In the genomic region with DNA sequence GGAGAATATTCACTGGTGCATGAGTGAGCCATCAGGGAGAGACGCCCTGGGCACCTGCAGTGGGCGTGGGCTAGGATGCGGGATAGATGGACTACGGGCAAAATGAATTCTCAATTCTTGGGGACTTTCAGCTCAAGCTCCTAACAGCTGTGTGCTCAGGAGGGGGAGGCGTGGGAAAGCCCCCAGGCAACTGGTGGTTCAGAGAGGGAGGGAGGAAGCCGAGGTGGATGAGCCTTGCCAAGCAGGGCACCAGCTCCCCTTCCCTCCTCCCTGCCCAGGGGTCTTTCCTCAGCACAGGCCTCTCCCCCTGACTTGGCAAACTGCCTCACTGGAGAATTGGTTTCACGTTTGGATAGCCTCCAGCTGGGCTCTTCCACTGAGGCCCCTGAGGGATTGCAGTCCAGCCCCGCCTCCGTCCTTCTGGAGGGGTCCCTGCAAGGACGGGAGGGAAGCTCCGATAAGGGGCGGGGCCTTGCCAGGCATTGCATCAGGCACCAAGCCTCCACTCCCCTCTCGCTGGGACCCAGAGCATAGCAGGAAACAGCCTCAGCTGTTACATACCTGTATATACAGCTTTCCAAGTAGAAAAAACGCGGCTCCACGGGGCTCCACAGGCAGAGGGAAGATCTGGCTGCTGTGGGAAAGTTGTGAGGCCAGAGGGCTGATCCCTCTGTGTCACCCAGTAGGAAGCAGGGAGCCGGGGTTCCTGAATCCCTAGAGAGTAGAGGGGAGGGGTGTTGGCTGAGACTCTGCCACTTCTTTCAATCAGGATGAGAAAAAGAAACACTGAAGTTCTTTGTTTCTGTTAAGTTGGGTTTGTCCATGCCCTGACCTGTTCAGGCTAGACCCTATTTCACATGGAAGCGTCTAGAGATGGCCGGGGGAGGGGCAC, we compare ENCODE assay signal across 9 mouse cellular contexts. TPM values are rescaled to one million over a fixed set of nuclear protein-coding genes. Genes with fewer than 3 reads are reported as not detected.
A peak's percentile ranks its signal among the peaks of the same experiment; 100 is the strongest.
DNase-seq lines count a peak whose midpoint lies in the region; ATAC-seq lines count a peak whose summit lies in the region.
"Had no signal": no experiment of that assay in that cellular context is flagged by ENCODE, and none has a peak within 500 bp of the region (broad histone marks: within the 10 kb centered on the region; RNA-seq: fewer than 3 reads in every experiment).

No protein-coding gene starts in this region.

- no peaks in the 10 kb centered on the region for H3K27me3 ChIP-seq in lung, embryonic 15.5 days

- H3K9ac ChIP-seq in lung, embryonic 15.5 days, result no peak overlapping the region
- H3K9ac ChIP-seq: liver, embryonic 15.5 days had no signal

- no peaks in the 10 kb centered on the region for H3K9me3 ChIP-seq in lung, embryonic 15.5 days
- H3K9me3 ChIP-seq: liver, embryonic 15.5 days had no signal

- 0 out of 2 replicates have a peak overlapping the region, but pooled peaks have one; percentile 1 for H3K4me3 ChIP-seq in lung, embryonic 15.5 days
- H3K4me3 ChIP-seq: liver, embryonic 15.5 days had no signal

- peak; percentile 33 to 70 for DNase-seq in gastrocnemius, postnatal 4 days (ENCODE audit: low spot score in 2 of 2)
- DNase-seq in gastrocnemius, adult 18-20 months (ENCODE audit: low spot score), result no peak
- peak; percentile 44 for DNase-seq in A20 (ENCODE audit: low read depth, low spot score)
- DNase-seq in embryo, embryonic 10 days (ENCODE audit: low spot score), result peak; percentile 84
- peak; percentile 65 for DNase-seq in retina, postnatal 7 days (ENCODE audit: low read depth, low spot score)
- no peak for DNase-seq in right cerebral cortex, postnatal 36 days (ENCODE audit: low spot score in 2 of 2)

- H3K36me3 ChIP-seq in lung, embryonic 15.5 days, result no peaks in the 10 kb centered on the region
- H3K36me3 ChIP-seq: liver, embryonic 15.5 days had no signal

- WGBS in lung, embryonic 15.5 days, result 8% methylated on average over 19 of the region's 19 CpGs

- peak; percentile 39 to 43 for ATAC-seq in hematopoietic stem cell, adult 5-6 weeks (replicated peaks in 1 of 2; ENCODE audit: insufficient read depth in 1 of 2, low FRiP score in 2 of 2, low TSS enrichment in 1 of 2, low read depth in 1 of 2, poor library complexity in 2 of 2, severe bottlenecking in 2 of 2)
- ATAC-seq in lung, embryonic 15.5 days (ENCODE audit: borderline replicate concordance, extremely low read depth, low FRiP score, low TSS enrichment), result peak; percentile 80

- H3K4me2 ChIP-seq in lung, embryonic 15.5 days, result peak overlapping the region; percentile 48
- H3K4me2 ChIP-seq: liver, embryonic 15.5 days had no signal

- peaks cover 53% of the 10 kb centered on the region for H3K4me1 ChIP-seq in lung, embryonic 15.5 days

- peak overlapping the region; percentile 63 for H3K27ac ChIP-seq in lung, embryonic 15.5 days
- H3K27ac ChIP-seq: liver, embryonic 15.5 days had no signal

RNA-seq across cellular contexts. Expression of gene Chst3, which starts 25.3 kb away (rescaled TPM):
- total RNA-seq in gastrocnemius, postnatal 4 days (2021), result 1 to 10 TPM; 3.8 to 4.3 TPM
- total RNA-seq in gastrocnemius, adult 18-20 months (2021), result under 1 TPM; 0.27 to 0.40 TPM
- 0.10 and 0.31 TPM in 2 replicates for total RNA-seq in hematopoietic stem cell, adult 5-6 weeks (2017)
- polyA plus RNA-seq in lung, embryonic 15.5 days (2015; fragmentation: Nextera tagmentation; extraction: Ambion mirVana), result 2.5 TPM in 2 replicates

Comparison
In these comparisons a context has a peak if more than half of its experiments do, and no peak if none do; other contexts are left out.
1. DNase-seq: peak in gastrocnemius, postnatal 4 days (2 of 2), A20 (single experiment), embryo, embryonic 10 days (single experiment) and retina, postnatal 7 days (single experiment); none in gastrocnemius, adult 18-20 months (single experiment) and right cerebral cortex, postnatal 36 days (0 of 2).